ENCODE assay signal across 8 mouse cellular contexts in the genomic region with DNA sequence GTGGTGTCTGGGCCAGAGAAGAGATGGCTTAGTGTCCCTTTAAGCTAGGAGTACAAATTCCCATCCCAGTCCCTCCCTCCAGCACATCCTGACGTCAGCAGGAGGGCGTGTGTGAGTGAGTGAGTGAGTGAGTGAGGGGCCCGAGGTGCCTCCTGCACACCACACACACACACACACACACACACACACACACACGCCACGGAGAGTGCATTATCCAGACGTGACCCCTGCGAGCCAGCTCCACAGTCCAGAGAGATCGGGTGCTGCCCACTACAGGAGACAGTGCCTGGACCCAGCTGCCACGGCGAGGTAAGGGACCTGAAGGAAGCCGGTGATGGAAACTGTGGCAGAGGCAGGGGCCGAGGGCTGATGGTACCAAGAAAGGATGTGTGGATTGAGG. TPM values are rescaled to one million over a fixed set of nuclear protein-coding genes. Genes with fewer than 3 reads are reported as not detected.
A peak's percentile ranks its signal among the peaks of the same experiment; 100 is the strongest.
DNase-seq lines count a peak whose midpoint lies in the region; ATAC-seq lines count a peak whose summit lies in the region.

A gene (plus strand): TSS at position 81 of the 400 bp plus-strand sequence.

- intact Hi-C loops in left cerebral cortex, postnatal 25 days (cut with DNase I): no loop called here

- H3K4me3 ChIP-seq in forebrain, embryonic 15.5 days: peak within 1 kb of the TSS; percentile 57
- H3K4me3 ChIP-seq in hindbrain, embryonic 16.5 days (ENCODE audit: low read length): peak within 1 kb of the TSS; percentile 55
- peak within 1 kb of the TSS; percentile 62 for H3K4me3 ChIP-seq in midbrain, embryonic 15.5 days

- peak; percentile 81 for DNase-seq in MN1 (ENCODE audit: low spot score)
- peak; percentile 69 to 79 for DNase-seq in left cerebral cortex, postnatal 25 days (ENCODE audit: low spot score in 2 of 2)
- peak; percentile 52 for DNase-seq in testis, postnatal 14 days (ENCODE audit: low spot score)
- no peak for DNase-seq in spleen, postnatal 4 days (ENCODE audit: low spot score in 2 of 2)

- peak within 1 kb of the TSS; percentile 79 for H3K4me2 ChIP-seq in forebrain, embryonic 15.5 days (replicated peaks)
- peak within 1 kb of the TSS; percentile 63 for H3K4me2 ChIP-seq in hindbrain, embryonic 16.5 days (ENCODE audit: low read length)
- H3K4me2 ChIP-seq in midbrain, embryonic 15.5 days: peak within 1 kb of the TSS; percentile 66

- no peaks in the 10 kb centered on the region for H3K27me3 ChIP-seq in forebrain, embryonic 15.5 days
- no peaks in the 10 kb centered on the region for H3K27me3 ChIP-seq in hindbrain, embryonic 16.5 days (replicated peaks; ENCODE audit: control insufficient read depth, insufficient read depth, low read length)
- H3K27me3 ChIP-seq in midbrain, embryonic 15.5 days (replicated peaks): no peaks in the 10 kb centered on the region

- ATAC-seq in cerebellum, adult (ENCODE audit: insufficient number of reproducible peaks, low FRiP score, low TSS enrichment): peak; percentile 65
- peak; percentile 75 for ATAC-seq in forebrain, embryonic 15.5 days (replicated peaks)
- peak; percentile 87 for ATAC-seq in hindbrain, embryonic 16.5 days
- peak; percentile 87 for ATAC-seq in midbrain, embryonic 15.5 days (replicated peaks)

- H3K36me3 ChIP-seq in forebrain, embryonic 15.5 days: no peaks in the 10 kb centered on the region; the same call in 1 of the 2 replicates
- no peaks in the 10 kb centered on the region for H3K36me3 ChIP-seq in hindbrain, embryonic 16.5 days (ENCODE audit: control insufficient read depth, insufficient read depth, low read length)
- 0 out of 2 replicates have a peak, but pooled peaks cover 6% of the 10 kb centered on the region for H3K36me3 ChIP-seq in midbrain, embryonic 15.5 days (replicated peaks)

- H3K9ac ChIP-seq in forebrain, embryonic 15.5 days (replicated peaks): peak within 1 kb of the TSS; percentile 68
- peak within 1 kb of the TSS; percentile 77 for H3K9ac ChIP-seq in hindbrain, embryonic 16.5 days (ENCODE audit: low read depth, low read length)
- H3K9ac ChIP-seq in midbrain, embryonic 15.5 days: peak within 1 kb of the TSS; percentile 79

- H3K9me3 ChIP-seq in forebrain, embryonic 15.5 days: no peaks in the 10 kb centered on the region
- H3K9me3 ChIP-seq in hindbrain, embryonic 16.5 days (ENCODE audit: control insufficient read depth, low read length): no peaks in the 10 kb centered on the region
- H3K9me3 ChIP-seq in midbrain, embryonic 15.5 days: no peaks in the 10 kb centered on the region

- H3K27ac ChIP-seq in forebrain, embryonic 15.5 days (replicated peaks): peak within 1 kb of the TSS; percentile 85
- H3K27ac ChIP-seq in hindbrain, embryonic 16.5 days (ENCODE audit: low read depth, low read length): peak within 1 kb of the TSS; percentile 88
- peak within 1 kb of the TSS; percentile 93 for H3K27ac ChIP-seq in midbrain, embryonic 15.5 days

- WGBS in forebrain, embryonic 15.5 days: 1% methylated on average over 12 of the region's 12 CpGs
- 0% methylated on average over 12 of the region's 12 CpGs for WGBS in hindbrain, embryonic 16.5 days
- WGBS in midbrain, embryonic 15.5 days: 0% methylated on average over 12 of the region's 12 CpGs

- peaks cover 37% of the 10 kb centered on the region for H3K4me1 ChIP-seq in forebrain, embryonic 15.5 days
- H3K4me1 ChIP-seq in hindbrain, embryonic 16.5 days (ENCODE audit: control insufficient read depth, insufficient read depth, low read depth, low read length): peaks cover 30% of the 10 kb centered on the region
- peaks cover 32% of the 10 kb centered on the region for H3K4me1 ChIP-seq in midbrain, embryonic 15.5 days

RNA-seq across cellular contexts. Expression of the gene that starts here (rescaled TPM):
- polyA plus RNA-seq in forebrain, embryonic 15.5 days (2015; fragmentation: Nextera tagmentation; extraction: Ambion mirVana): 130 and 133 TPM in 2 replicates
- polyA plus RNA-seq in hindbrain, embryonic 16.5 days (2015; fragmentation: Nextera tagmentation; extraction: Ambion mirVana): 287 and 292 TPM in 2 replicates
- 10 to 100 TPM; 96.0 to 98.3 TPM for total RNA-seq in left cerebral cortex, postnatal 25 days (2021)
- 248 and 250 TPM in 2 replicates for polyA plus RNA-seq in midbrain, embryonic 15.5 days (2015; fragmentation: Nextera tagmentation; extraction: Ambion mirVana)

Comparison
In these comparisons a context has a peak if more than half of its experiments do, and no peak if none do; other contexts are left out.
1. DNase-seq: peak in MN1 (single experiment), left cerebral cortex, postnatal 25 days (2 of 2) and testis, postnatal 14 days (single experiment); none in spleen, postnatal 4 days (0 of 2).
2. Peak in every context shown above with its lines, with median percentiles within 50 percentile points of each other: ATAC-seq, H3K27ac ChIP-seq, H3K4me2 ChIP-seq, H3K4me3 ChIP-seq and H3K9ac ChIP-seq.